Mouse (Mus musculus) layer of hippocampus, adult 18-20 months (tissue): ENCODE results near the gene Rpgrip1l. TPM values are rescaled to one million over a fixed set of nuclear protein-coding genes. Genes with fewer than 3 reads are reported as not detected.

Experiments used
- DNase-seq, 2 experiments: peaks; one replicate each; pipeline ENCODE4 v3.0.0; 2022; ENCODE audit warnings: low spot score in 2 of 2
- total RNA-seq, 2 experiments: library from RNA; stranded (reverse); gene quantifications; 2 replicates each; pipeline ENCODE4 v1.2.3; 2021

The Rpgrip1l gene
- total RNA-seq, 2 experiments from 2014 or later = 23.9 to 26.6 TPM

DNA sequence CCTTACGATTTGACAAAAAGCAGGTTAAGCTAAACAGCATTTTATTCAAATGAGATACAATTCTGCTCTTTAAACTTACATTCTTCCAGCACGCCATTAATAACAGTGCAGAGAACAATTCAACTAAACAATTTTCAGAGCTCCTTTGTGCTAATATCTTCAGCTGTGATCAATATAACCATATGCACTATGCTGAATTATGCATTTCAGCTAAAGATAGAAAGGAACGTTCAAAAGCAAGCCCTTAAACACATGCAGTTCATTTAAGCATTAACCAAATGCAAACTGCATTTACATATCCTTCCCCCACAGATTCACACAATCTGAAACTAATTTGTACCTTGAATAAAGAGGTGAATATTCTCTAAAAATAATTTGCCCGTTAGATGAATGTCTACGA is 35.0 kb downstream of the Rpgrip1l start:
- no peak for DNase-seq

DNA sequence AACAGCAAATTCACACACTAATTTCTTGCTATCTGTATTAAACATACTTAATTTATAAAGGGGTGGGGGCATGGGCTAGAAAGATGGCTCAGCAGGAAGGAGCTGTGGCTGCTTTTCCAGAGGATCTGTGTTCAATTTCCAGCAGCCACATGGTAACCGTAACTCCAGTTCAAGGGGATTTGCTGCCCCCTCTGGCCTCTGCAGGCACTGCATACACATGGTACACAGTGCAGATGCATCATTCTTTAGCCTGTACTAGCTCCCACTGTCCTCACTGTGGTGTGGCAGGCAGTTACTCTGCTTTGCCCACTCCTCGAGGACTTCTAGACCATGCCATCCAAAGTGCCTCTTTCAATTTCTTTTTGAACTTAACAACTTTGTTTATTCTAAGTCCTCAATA is 36.7 kb downstream of the Rpgrip1l start:
- no peak for DNase-seq

- DNase-seq = peak in 1 of 2 experiments; percentile 44
These were observed 39.6 kb downstream of the Rpgrip1l start for GRCm38 (mm10) chr8:91273493-91273892.

DNA sequence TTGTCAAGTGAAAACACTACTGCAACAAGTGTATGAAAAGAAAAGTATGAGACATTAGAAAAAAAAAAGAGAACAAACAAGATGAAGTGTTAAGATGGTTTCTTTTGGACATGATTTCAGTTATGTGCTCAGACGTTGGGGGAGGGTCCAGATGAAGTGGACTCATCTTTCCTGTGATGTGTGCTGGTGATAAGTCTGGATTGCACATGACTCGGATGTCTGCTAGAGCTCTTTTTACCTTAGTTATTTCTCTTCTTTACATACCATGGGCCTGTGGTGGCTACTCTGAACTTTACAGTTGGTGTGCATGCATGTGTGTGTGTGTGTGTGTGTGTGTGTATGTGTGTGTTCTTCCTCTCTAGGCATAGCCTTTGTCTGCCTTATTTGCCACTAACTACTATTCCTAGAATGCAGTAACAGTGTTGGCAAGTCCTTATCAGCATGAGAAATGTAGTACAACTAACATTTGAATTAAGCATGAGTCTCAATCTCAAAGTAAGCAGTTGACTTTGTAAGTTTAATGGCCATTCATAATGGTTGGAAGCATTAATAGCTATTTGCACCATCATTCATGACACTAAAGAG is 43.6 kb downstream of the Rpgrip1l start:
- no peak for DNase-seq

DNA sequence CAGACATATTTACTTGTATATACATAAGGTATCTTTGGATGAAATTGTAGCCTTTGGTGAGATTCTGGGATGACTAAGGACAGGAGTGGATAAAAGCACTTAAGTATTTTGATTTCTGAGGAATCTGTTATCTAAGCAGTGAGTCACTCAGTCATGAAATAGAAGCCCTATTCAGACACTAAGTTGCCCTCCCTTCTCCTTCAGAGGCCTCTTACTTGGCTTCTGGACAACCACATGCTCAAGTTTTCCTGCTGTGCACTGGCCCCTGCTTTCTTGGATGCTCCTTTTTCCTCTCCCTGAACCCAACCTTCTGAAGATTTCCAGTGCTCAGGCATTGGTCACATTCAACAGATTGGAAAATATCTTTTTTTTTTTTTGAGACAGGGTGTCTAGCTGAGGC is 48.5 kb downstream of the Rpgrip1l start:
- DNase-seq = no peak

DNA sequence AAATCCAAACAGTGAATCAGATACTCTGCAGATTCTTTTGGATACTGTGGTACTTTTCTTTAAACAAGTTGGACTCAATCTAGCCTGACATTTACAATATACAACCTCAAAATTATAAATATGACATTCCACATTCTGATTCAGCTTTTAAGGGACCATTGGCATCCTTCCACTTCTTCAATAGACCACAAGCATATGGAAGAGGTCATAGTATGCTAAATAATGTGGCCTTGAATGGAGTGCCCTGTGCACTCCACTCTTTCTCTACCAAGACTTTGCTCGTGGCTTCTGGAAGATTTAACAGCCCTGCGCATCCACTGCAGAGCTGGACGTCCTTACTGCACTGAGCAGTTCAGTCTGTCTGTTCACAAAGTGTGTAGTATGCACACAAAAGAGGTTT is 49.1 kb downstream of the Rpgrip1l start:
- no peak for DNase-seq

- no peak for DNase-seq
These were observed 51.5 kb downstream of the Rpgrip1l start for GRCm38 (mm10) chr8:91261598-91261997.

DNA sequence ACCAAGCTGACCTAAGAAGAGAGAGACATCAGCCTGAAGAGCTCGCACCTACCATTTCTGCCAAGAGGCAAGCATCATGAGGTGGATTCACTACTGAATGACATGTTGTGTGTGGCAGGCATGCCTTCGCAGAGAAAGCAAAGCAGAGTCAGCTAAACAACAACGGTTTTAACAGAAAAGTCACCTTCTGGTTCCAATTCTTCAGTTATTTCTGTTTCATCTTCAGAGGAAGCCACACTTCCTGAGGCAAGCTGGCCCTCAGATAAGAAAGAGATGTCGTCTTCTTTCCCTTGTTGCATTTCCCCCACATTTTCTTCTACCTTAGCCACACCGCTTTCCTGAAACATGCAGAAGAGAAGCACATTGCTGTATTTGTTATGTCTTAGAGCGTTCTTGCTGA is 62.1 kb downstream of the Rpgrip1l start:
- no peak for DNase-seq

GRCm38 (mm10) chr8:91249758-91250466 is 63.1 kb downstream of the Rpgrip1l start:
- DNase-seq = no peak

- DNase-seq = no peak
These were observed 67.1 kb downstream of the Rpgrip1l start for GRCm38 (mm10) chr8:91245821-91246454.

DNA sequence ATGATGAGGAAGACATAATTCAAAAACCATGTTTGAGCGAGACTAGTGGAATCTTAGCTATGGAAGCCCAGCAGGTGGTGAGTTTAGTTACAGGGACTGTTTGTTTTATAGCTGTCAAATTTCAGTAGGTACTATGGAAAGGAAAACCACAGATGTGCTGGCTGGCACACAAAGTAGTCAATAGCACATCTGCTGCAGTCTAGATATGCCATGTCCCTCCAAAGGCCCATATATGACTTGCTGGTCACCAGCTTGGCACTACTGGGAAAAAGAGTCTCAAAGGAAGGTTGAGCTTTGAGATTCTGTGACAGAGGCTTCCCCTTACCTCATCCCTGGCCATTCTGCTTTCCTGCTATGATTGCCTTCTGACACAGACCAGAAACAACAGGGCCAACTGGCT is 70.3 kb downstream of the Rpgrip1l start:
- no peak for DNase-seq

DNA sequence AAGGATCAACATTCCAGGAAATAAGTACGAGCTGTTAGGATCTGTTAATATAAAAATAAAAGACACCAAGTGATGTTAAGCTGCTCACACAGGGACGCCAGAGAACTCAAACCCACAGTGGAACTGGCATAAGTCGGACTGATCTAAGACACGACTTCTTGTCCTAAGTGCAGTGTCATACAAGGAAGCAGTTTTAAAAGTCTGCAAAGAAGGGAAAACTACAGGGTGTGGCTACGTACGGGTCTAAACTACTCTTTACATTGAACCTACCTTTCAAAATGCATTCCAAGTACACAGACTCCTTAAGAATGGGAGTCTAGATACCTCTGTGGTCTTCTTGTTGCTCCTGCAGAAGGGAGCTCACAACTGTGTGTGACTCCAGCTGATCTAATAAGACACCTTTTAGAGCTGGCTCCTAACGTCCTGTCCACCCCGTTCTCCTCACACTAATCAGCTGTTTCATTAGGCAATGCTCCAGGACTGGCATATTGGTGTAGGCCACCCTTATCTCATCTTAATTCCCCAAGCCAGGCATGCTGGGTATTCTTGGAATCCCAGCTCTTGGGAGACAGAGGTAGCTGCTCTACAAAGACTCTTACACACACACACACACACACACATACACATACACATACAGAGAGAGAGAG is 71.1 kb downstream of the Rpgrip1l start:
- no peak for DNase-seq

DNA sequence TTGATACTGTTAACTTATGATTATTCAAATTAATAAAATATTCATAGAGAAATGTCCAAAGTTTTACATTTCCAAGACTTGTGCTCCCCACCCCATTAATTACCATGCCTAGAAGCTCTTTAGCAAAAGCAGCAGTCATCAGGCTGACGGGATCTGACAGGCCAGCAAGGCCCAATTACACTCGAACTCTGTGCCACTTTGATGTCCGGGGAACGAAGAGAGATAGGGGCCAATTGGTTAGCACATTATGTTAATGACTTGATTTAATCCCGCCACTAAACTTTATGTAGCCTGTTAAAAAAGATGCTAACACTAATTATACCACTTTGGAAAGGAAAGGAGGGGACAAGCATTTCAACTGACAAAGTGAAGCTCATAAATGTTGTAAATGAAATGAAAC is 71.7 kb downstream of the Rpgrip1l start:
- DNase-seq = no peak

DNA sequence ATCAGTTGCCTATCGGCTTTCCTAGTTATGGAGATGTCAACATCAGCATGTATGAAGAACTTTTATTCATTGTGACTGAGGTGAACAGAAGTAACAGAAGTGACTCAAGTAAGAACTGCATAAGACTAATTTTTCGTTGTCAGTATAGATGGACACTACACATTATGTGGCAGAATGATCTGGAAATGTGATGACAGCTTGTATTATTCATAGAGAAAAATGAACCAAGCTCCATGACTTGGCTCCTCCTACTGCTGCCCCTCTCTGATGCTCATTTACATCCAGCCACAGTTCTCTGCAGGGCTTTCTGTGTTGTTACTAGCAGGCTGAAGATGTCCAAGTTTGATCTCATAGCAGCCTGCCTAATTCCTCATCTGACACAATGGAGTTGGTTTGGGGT is 75.9 kb downstream of the Rpgrip1l start:
- DNase-seq = no peak

GRCm38 (mm10) chr8:91234097-91234496 is 79.0 kb downstream of the Rpgrip1l start:
- no peak for DNase-seq

- no peak for DNase-seq
These were observed 85.6 kb downstream of the Rpgrip1l start for GRCm38 (mm10) chr8:91227421-91227841.

- DNase-seq = no peak
These were observed 88.8 kb downstream of the Rpgrip1l start for GRCm38 (mm10) chr8:91224227-91224626.

DNA sequence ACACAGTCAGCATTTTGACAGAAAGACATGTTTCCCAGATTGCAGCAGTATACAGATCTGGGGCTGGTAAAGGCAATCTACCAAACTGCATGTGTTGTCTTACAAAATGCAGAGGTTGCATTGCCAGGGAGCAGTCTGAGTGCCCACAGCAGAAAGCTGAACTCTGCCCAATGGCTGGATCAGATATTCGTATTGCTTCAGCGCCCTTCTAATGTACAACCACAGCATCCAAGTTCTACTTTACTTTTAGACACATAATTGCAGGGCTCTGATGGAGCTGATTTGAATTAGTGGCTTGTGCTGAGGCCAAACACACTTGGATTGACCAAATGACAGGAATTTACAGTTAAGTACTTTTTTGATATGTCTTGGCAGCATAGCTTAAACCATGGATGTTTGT is 91.2 kb downstream of the Rpgrip1l start:
- DNase-seq = no peak

DNA sequence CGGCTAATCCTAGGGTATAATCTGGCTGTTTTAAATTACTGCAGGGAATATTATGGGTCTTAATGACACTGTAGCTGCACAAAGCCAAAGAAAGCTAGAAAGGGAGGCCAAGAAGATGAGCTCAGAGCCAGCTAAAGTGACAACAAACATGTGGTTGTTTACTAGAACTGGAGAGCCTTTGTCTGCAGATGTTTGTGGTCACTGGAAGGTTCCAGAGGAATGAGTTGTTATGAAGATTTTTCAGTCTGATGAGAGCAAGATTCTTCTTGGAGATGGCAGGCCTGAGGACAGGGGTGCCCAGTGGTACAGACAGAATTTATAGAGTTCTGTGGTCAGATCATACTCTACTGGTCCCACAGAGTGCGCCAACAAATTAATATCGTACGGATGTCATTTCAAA is 94.8 kb downstream of the Rpgrip1l start:
- DNase-seq = no peak

DNA sequence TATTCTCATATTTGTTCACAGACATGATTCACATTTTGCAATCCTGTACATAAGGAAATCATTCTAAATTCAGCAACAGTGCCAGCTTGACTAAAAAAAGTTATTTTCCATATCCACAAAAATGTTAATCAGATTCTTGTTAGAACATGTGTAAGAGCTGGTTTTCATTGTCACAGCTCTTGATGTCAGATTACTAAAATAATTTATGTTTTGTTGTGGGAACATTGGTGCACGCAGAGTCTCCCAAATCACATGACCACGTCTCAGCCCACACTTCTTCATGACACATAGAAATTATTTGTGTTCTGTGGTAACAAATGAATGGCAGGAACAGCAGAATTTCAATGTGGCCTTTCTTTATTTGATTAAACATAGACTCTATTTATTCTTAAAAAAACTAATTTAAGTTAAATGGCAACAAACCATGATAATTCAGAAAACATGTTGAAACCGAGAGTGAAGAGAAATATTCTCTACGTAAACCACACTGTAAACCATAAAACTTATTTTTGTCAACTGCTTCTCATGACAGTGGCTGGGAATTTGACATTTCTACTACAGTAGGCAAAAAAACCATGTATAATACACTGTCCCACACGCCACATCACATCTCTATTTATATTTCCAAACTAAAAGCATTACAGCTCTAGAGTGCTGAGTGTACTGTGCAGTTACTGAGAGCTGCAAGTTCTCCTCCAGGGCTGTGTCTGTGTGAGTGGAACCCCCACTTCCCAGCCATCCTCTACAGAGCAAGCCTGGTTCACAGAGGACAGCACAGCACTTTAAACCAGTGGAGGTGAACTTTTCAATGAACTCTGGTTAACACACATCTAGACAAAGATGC is 95.8 kb downstream of the Rpgrip1l start:
- peak in 1 of 2 experiments; percentile 41 for DNase-seq

- DNase-seq = no peak
These were observed 98.8 kb downstream of the Rpgrip1l start for GRCm38 (mm10) chr8:91214287-91214686.
